Mouse (Mus musculus) limb, embryonic 14.5 days (tissue): ENCODE measurements around the gene Wdr18. TPM values are rescaled to one million over a fixed set of nuclear protein-coding genes. Genes with fewer than 3 reads are reported as not detected.

Source experiments
- ATAC-seq: fragments of 200-750 bp; cut with Nextera tagmentation; 2 replicates; pipeline ENCODE4 v1.8.0; 2017; ENCODE audit warnings: low read depth, moderate number of reproducible peaks, moderate TSS enrichment; ENCODE audit not compliant: low FRiP score
- DNase-seq: peaks from one replicate; pipeline ENCODE4 v3.0.0-alpha.2; 2015; ENCODE audit warnings: low spot score
- H3K27ac ChIP-seq: fragments of 300-500 bp; sonication (generic); replicated peaks from 2 replicates; pipeline ENCODE4 v1.5.1; 2014; ENCODE audit warnings: low read depth, mild to moderate bottlenecking, low read length, moderate library complexity, mixed read lengths
- H3K27me3 ChIP-seq: fragments of 300-500 bp; sonication (generic); 2 replicates; pipeline ENCODE4 v1.6.1; 2014; ENCODE audit warnings: low read length, mixed read lengths; ENCODE audit not compliant: control insufficient read depth, insufficient read depth
- H3K36me3 ChIP-seq: fragments of 300-500 bp; sonication (generic); 2 replicates; pipeline ENCODE4 v1.6.1; 2014; ENCODE audit warnings: mild to moderate bottlenecking, low read length, moderate library complexity, mixed read lengths; ENCODE audit not compliant: control insufficient read depth, insufficient read depth
- H3K4me1 ChIP-seq: fragments of 300-500 bp; sonication (generic); 2 replicates; pipeline ENCODE4 v1.6.1; 2014; ENCODE audit warnings: antibody characterized with exemption, low read length, mixed read lengths; ENCODE audit not compliant: control insufficient read depth, insufficient read depth
- H3K4me2 ChIP-seq: fragments of 300-500 bp; sonication (generic); replicated peaks from 2 replicates; pipeline ENCODE4 v1.6.1; 2014; ENCODE audit warnings: low read depth, mild to moderate bottlenecking, low read length, moderate library complexity; ENCODE audit not compliant: severe bottlenecking
- H3K4me3 ChIP-seq: fragments of 300-500 bp; sonication (generic); replicated peaks from 2 replicates; pipeline ENCODE4 v1.5.1; 2014; ENCODE audit warnings: low read length
- H3K9ac ChIP-seq: fragments of 300-500 bp; sonication (generic); 2 replicates; pipeline ENCODE4 v1.6.1; 2014; ENCODE audit warnings: mild to moderate bottlenecking, low read depth, low read length, moderate library complexity; ENCODE audit not compliant: severe bottlenecking
- H3K9me3 ChIP-seq: fragments of 300-500 bp; sonication (generic); 2 replicates; pipeline ENCODE4 v1.6.1; 2016; ENCODE audit warnings: low read length; ENCODE audit not compliant: control insufficient read depth
- POLR2A ChIP-seq: fragments of 200-500 bp; IDR thresholded peaks from 2 replicates; pipeline ENCODE4 v1.8.0; 2012; ENCODE audit warnings: inconsistent platforms, mild to moderate bottlenecking, moderate library complexity, borderline replicate concordance; ENCODE audit not compliant: insufficient read depth, insufficient read length; ENCODE audit errors: extremely low read depth
- WGBS: fragments of 180-500 bp; shearing (Covaris S2); extraction: QIAGEN DNeasy Blood & Tissue Kit; methylation state at CpG from one replicate; pipeline ENCODE4 v1.1.7; 2014; 5-methylcytosine and 5-hydroxymethylcytosine counted together
- polyA plus RNA-seq, 2 experiments: library from polyadenylated mRNA; depleted of rRNA in 1 of 2; stranded (reverse) in 1 of 2; unstranded in 1 of 2; fragments of >200 nt; fragmentation: Nextera tagmentation in 1 of 2; extraction: Ambion mirVana in 1 of 2; gene quantifications; 2 replicates each; pipeline versions ENCODE4 v1.2.1 to v1.2.3; 2012 to 2014

Wdr18 gene
- polyA plus RNA-seq, 2 experiments, result 58.7 to 106 TPM

DNA sequence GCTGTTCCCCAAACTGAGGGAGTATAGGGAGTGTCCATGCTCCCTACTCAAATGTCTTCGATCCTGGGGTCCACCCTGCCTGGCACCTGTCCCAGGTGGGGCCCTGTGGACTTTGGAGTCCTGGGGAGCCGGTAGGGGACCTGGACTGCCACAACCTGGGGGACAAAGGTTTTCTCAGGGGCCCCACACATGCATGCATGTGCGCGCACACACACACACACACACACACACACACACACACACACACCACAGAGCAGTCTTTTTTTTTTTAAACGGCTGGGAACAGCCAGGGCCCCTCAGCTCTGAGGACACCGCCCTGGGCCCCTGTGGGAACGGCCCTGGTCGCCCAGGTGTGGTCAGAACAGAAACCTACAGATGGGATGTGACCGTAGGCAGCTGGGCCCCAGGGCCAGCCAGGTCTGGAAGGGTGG, 16.5 kb upstream of the Wdr18 start:
- ATAC-seq (no peak), DNase-seq (no peak)
- H3K9ac ChIP-seq, result no peak overlapping the region; the same call in 1 of the 2 replicates
- H3K4me1 ChIP-seq, result peaks cover 19% of the 10 kb centered on the region
- 46% methylated on average over 9 of the region's 9 CpGs for WGBS
- H3K27me3 ChIP-seq, result no peaks in the 10 kb centered on the region
- TF ChIP-seq POLR2A, result no peak
- no peaks in the 10 kb centered on the region for H3K9me3 ChIP-seq
- H3K4me3 ChIP-seq, result no peak overlapping the region
- H3K27ac ChIP-seq, result peak overlapping the region; percentile 26; the same call in 1 of the 2 replicates
- peaks cover 31% of the 10 kb centered on the region for H3K36me3 ChIP-seq
- no peak overlapping the region for H3K4me2 ChIP-seq

GRCm38 (mm10) chr10:79945507-79946234, 14.3 kb upstream of the Wdr18 start:
- no peak for DNase-seq
- H3K4me1 ChIP-seq, result peaks cover 19% of the 10 kb centered on the region
- 22% methylated on average over 16 of the region's 16 CpGs for WGBS
- H3K4me3 ChIP-seq, result no peak overlapping the region
- no peak for TF ChIP-seq POLR2A
- no peak overlapping the region for H3K9ac ChIP-seq
- H3K4me2 ChIP-seq, result no peak overlapping the region
- peaks cover 48% of the 10 kb centered on the region for H3K36me3 ChIP-seq
- H3K9me3 ChIP-seq, result no peaks in the 10 kb centered on the region
- no peaks in the 10 kb centered on the region for H3K27me3 ChIP-seq
- peak; percentile 62 for ATAC-seq
- H3K27ac ChIP-seq, result no peak overlapping the region

- Histone ChIP-seq H3K4me1 (peaks cover 19% of the 10 kb centered on the region), H3K4me3 (no peak overlapping the region), H3K4me2 (no peak overlapping the region), H3K9ac (no peak overlapping the region), H3K9me3 (no peaks in the 10 kb centered on the region), H3K36me3 (peaks cover 56% of the 10 kb centered on the region), H3K27me3 (no peaks in the 10 kb centered on the region), H3K27ac (no peak overlapping the region)
- ATAC-seq, result no peak
- no peak for TF ChIP-seq POLR2A
- no peak for DNase-seq
- 30% methylated on average over 5 of the region's 7 CpGs for WGBS
These were observed 13.1 kb upstream of the Wdr18 start for GRCm38 (mm10) chr10:79946752-79947322.

DNA sequence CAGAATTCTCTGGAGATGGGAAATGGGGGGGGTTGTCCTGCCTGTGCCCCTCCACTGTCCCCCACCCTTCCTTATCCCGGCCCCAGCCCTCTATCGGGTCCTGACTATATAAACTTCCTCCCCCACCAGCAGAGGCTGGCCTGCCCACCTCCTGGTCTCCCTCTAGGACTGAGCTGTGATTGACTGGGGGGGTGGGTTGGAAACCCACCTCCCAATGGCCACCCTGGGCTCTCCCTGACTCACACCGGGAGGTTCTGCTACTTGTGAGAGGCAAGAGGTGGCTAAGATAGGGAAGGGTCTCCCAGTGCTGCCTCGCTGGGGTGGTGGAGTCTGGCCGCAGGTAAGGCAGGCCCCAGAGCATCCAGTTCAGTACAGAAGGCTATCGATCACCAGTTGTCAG, 12.4 kb upstream of the Wdr18 start:
- Histone ChIP-seq H3K9ac (no peak overlapping the region), H3K9me3 (no peaks in the 10 kb centered on the region), H3K4me2 (no peak overlapping the region), H3K27ac (no peak overlapping the region), H3K36me3 (peaks cover 54% of the 10 kb centered on the region), H3K27me3 (no peaks in the 10 kb centered on the region), H3K4me1 (peaks cover 19% of the 10 kb centered on the region), H3K4me3 (no peak overlapping the region)
- no peak for DNase-seq
- no peak for TF ChIP-seq POLR2A
- 73% methylated on average over 6 of the region's 6 CpGs for WGBS
- no peak for ATAC-seq

DNA sequence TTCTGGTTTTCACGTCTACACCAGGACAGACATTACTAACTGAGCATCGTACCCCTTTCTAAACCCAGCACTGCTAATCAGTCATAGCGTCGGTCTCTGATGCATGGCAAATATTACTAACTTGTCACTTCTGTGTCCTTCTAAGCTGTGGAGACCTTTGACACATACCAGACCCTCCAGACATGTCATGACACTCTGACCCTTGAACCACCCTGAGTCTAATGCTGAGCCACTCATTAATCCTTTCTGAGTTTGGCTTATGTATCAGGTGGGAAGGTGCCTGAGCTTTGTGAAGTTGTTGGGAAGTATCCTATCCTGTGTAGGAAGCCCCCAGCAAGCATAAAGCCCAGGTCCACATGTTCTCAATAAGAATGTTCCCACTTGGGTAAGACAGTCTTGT, 10.1 kb upstream of the Wdr18 start:
- DNase-seq, result no peak
- Histone ChIP-seq H3K4me2 (no peak overlapping the region), H3K9ac (no peak overlapping the region), H3K4me1 (peaks cover 10% of the 10 kb centered on the region), H3K27ac (no peak overlapping the region), H3K36me3 (peaks cover 66% of the 10 kb centered on the region), H3K4me3 (no peak overlapping the region), H3K27me3 (no peaks in the 10 kb centered on the region), H3K9me3 (no peaks in the 10 kb centered on the region)
- WGBS, result 77% methylated on average over 4 of the region's 4 CpGs
- TF ChIP-seq POLR2A, result no peak
- ATAC-seq, result no peak
